Comparison of ENCODE assay signal across 1 mouse cellular context in the genomic region with DNA sequence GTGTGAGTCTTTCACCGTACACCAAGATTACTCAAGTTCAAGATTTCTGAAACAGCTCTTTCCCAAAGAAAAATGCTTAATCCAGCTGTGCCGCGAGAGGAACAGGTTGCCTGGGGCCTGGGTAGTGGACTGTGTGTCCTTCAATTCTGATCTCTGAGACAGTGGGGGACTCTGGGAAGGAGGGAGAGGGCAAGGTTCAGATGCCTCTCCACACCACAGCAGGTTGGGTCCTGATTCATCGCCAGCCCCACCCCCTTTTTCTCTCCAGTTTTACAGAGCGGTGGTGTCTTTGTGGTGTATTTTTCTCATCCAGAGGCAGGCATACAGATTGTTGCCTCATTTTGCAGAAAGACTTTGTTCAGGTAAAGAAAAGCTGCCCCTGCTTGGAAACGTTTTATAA.
TF ChIP-seq lines count a peak whose summit lies in the region.

No protein-coding gene starts in this region.

TF ChIP-seq in CH12.LX, 34 proteins besides CTCF, POLR2A, EP300 and RAD21:
- TF ChIP-seq ETS1 (conservative IDR thresholded peaks at IDR 0.05; ENCODE audit: low read depth, low read length) (0 out of 2 replicates have a peak, but pooled peaks have one; percentile 5), IRF4 (IDR thresholded peaks at IDR 0.05; ENCODE audit: low read depth, low read length) (no peak)
